Mouse (Mus musculus) liver, adult 2 months (tissue): ENCODE data around the gene Cenpa.

ENCODE experiments used
- CTCF ChIP-seq: fragments of 200-500 bp; IDR thresholded peaks from 2 replicates; pipeline ENCODE4 v1.5.1; 2011; ENCODE audit warnings: low read depth, low read length, control low read depth
- POLR2A ChIP-seq: fragments of 200-500 bp; IDR thresholded peaks from 2 replicates; pipeline ENCODE4 v1.6.1; 2011; ENCODE audit warnings: low read length, control low read depth; ENCODE audit not compliant: insufficient read depth; ENCODE audit errors: extremely low read depth

DNA sequence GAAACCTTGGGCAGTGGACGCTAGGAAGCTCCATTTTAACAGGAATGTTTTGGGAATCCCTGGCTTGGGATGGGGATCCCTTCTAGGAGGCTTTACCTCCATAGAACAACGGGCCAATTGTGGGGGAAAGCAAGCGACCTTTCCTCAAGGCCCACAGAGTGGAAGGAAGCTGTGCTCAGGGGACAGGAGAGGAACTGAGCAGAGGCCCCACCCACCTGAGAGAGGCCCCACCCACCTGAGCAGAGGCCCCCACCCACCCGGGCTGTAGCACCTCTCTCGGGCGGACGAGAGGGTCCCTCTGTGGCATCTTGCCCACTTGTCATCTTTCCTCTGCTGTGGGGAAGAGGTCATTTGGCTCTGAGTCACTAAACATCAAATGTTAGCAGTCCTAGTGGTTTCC is 29.6 kb upstream of the Cenpa start:
- TF ChIP-seq CTCF (no peak), POLR2A (no peak)
